Mouse (Mus musculus): ENCODE data around the gene Xpc.

Gene Xpc

GRCm38 (mm10) chr6:91515545-91516449 lies at the start of gene Xpc, which contains the start of gene Lsm3:
Gene Xpc, minus strand, starts transcription at chr6:91515888.
Gene Lsm3, plus strand, starts transcription at chr6:91515928.
- peak; percentile 97 to 99 for DNase-seq

- peak; percentile 74 to 78 for DNase-seq
Measured at GRCm38 (mm10) chr6:91563031-91563430, 47.3 kb upstream of the Xpc start.

GRCm38 (mm10) chr6:91560186-91560585 lies 44.5 kb upstream of the Xpc start:
- DNase-seq, result peak; percentile 85 to 87

- no peak for DNase-seq
Measured at GRCm38 (mm10) chr6:91559371-91559770, 43.7 kb upstream of the Xpc start.

GRCm38 (mm10) chr6:91558565-91558964 lies 42.9 kb upstream of the Xpc start:
- no peak for DNase-seq

- DNase-seq, result no peak
Measured at GRCm38 (mm10) chr6:91552693-91553092, 37.0 kb upstream of the Xpc start.

- DNase-seq, result no peak
Measured at GRCm38 (mm10) chr6:91551671-91552070, 36.0 kb upstream of the Xpc start.

GRCm38 (mm10) chr6:91549621-91550020 lies 33.9 kb upstream of the Xpc start:
- no peak for DNase-seq

- DNase-seq, result no peak
Measured at GRCm38 (mm10) chr6:91547313-91547712, 31.6 kb upstream of the Xpc start.

GRCm38 (mm10) chr6:91546241-91546884 lies 30.7 kb upstream of the Xpc start:
- no peak for DNase-seq

- DNase-seq, result no peak
Measured at GRCm38 (mm10) chr6:91543056-91543455, 27.4 kb upstream of the Xpc start.

GRCm38 (mm10) chr6:91541276-91541675 lies 25.6 kb upstream of the Xpc start:
- DNase-seq, result no peak

GRCm38 (mm10) chr6:91536047-91536765 lies 20.5 kb upstream of the Xpc start:
- peak; percentile 60 to 84 for DNase-seq

GRCm38 (mm10) chr6:91535231-91535630 lies 19.5 kb upstream of the Xpc start:
- no peak for DNase-seq

GRCm38 (mm10) chr6:91534268-91534667 lies 18.6 kb upstream of the Xpc start:
- DNase-seq, result peak; percentile 78 to 81

GRCm38 (mm10) chr6:91533771-91534170 lies 18.1 kb upstream of the Xpc start:
- no peak for DNase-seq

GRCm38 (mm10) chr6:91533359-91533758 lies 17.7 kb upstream of the Xpc start:
- peak; percentile 81 to 88 for DNase-seq

GRCm38 (mm10) chr6:91532661-91533060 lies 17.0 kb upstream of the Xpc start:
- no peak for DNase-seq

GRCm38 (mm10) chr6:91531276-91531675 lies 15.6 kb upstream of the Xpc start:
- no peak for DNase-seq

- DNase-seq, result no peak
Measured at GRCm38 (mm10) chr6:91530673-91531072, 15.0 kb upstream of the Xpc start.

GRCm38 (mm10) chr6:91528265-91528664 lies 12.6 kb upstream of the Xpc start:
- peak in 1 of 2 experiments; percentile 47 for DNase-seq

- DNase-seq, result peak in 1 of 2 experiments; percentile 57
Measured at GRCm38 (mm10) chr6:91527227-91527860, 11.7 kb upstream of the Xpc start.

- DNase-seq, result no peak
Measured at GRCm38 (mm10) chr6:91525544-91525943, 9.9 kb upstream of the Xpc start.
